13 mouse cellular contexts compared by ENCODE assay signal in the genomic region with DNA sequence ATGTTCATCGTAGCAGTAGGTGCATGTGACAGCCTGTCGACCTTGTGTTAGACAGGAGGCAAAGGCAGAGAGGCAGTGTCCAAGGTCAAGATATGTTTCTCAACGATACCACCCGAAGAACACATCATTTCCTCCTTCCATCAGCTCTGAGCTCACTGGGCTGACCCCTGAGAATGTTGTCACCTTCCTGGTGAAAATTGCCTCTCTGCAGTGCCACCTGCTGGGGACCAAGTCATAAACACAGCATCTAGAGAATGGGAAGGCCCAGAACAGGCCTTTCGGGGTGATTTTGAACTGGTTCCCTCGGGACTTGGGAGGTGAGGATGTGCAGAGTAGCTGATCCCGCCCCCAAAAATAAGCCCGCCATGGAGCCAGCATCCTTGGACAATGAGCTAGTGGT. TPM values are rescaled to one million over a fixed set of nuclear protein-coding genes. Genes with fewer than 3 reads are reported as not detected.
A peak's percentile ranks its signal among the peaks of the same experiment; 100 is the strongest.
DNase-seq lines count a peak whose midpoint lies in the region; TF ChIP-seq lines count a peak whose summit lies in the region.
"Had no signal": no experiment of that assay in that cellular context is flagged by ENCODE, and none has a peak within 500 bp of the region (broad histone marks: within the 10 kb centered on the region; RNA-seq: fewer than 3 reads in every experiment).

No protein-coding gene starts in this region.

- H3K4me1 ChIP-seq in liver, adult 2 months (ENCODE audit: control insufficient read depth, insufficient read depth, low read length) = no peaks in the 10 kb centered on the region
- H3K4me1 ChIP-seq: kidney, embryonic 15.5 days; limb, embryonic 15.5 days had no signal

- peak; percentile 11 for DNase-seq in embryo, embryonic 10.5 days (ENCODE audit: low spot score)
- DNase-seq in embryo, embryonic 10 days (ENCODE audit: low spot score) = no peak
- no peak for DNase-seq in liver, adult 2 months (ENCODE audit: extremely low read depth, low read depth, low spot score)
- DNase-seq in liver (no peak), A20 (ENCODE audit: low read depth, low spot score) (peak; percentile 44)
- DNase-seq in brain, adult 2 months (ENCODE audit: low read depth, low spot score) = peak; percentile 42
- no peak for DNase-seq in natural killer cell, adult 2 months (ENCODE audit: low spot score in 2 of 2)
- DNase-seq in T-cell, adult 2 months (ENCODE audit: low spot score) = no peak
- DNase-seq: adrenal gland, postnatal 10 days; heart, postnatal 10 days; right cerebral cortex, adult 18-20 months had no signal

- no peak overlapping the region for H3K9ac ChIP-seq in liver, adult 2 months (ENCODE audit: low read depth, low read length)
- H3K9ac ChIP-seq: kidney, embryonic 15.5 days; limb, embryonic 15.5 days had no signal

- H3K79me2 ChIP-seq in liver, adult 2 months (ENCODE audit: control insufficient read depth, insufficient read depth, low read length) = no peaks in the 10 kb centered on the region

- no peak overlapping the region for H3K27ac ChIP-seq in liver, adult 2 months (replicated peaks; ENCODE audit: insufficient read depth, low read depth, low read length)
- H3K27ac ChIP-seq: kidney, embryonic 15.5 days; limb, embryonic 15.5 days had no signal

- TF ChIP-seq POLR2A in liver, adult 2 months (IDR thresholded peaks at IDR 0.05; ENCODE audit: extremely low read depth, insufficient read depth, low read length) = no peak

- 82% methylated on average over 8 of the region's 8 CpGs for WGBS in liver, adult 2 months

- no peaks in the 10 kb centered on the region for H3K27me3 ChIP-seq in liver, adult 2 months (ENCODE audit: control insufficient read depth, insufficient read depth, low read length)
- H3K27me3 ChIP-seq: kidney, embryonic 15.5 days; limb, embryonic 15.5 days had no signal

- H3K36me3 ChIP-seq in liver, adult 2 months (ENCODE audit: control insufficient read depth, insufficient read depth, low read length) = no peaks in the 10 kb centered on the region
- H3K36me3 ChIP-seq: kidney, embryonic 15.5 days; limb, embryonic 15.5 days had no signal

- TF ChIP-seq CTCF in liver, adult 2 months (IDR thresholded peaks at IDR 0.05; ENCODE audit: low read depth, low read length) = peak; percentile 32; the same call in 1 of the 2 replicates

- H3K4me3 ChIP-seq in liver, adult 2 months (ENCODE audit: insufficient read depth, low read depth, low read length) = no peak overlapping the region
- H3K4me3 ChIP-seq: kidney, embryonic 15.5 days; limb, embryonic 15.5 days had no signal

RNA-seq across cellular contexts. Expression of a gene that starts 48.4 kb away (rescaled TPM):
- total RNA-seq in liver, adult 2 months (2014; rRNA removed) = 35.4 and 38.2 TPM in 2 replicates
- polyA plus RNA-seq in liver, adult 2 months (2012; rRNA removed) = 9.7 and 14.4 TPM in 2 replicates
- total RNA-seq: heart, postnatal 10 days had no signal

RNA-seq across cellular contexts. Expression of a gene that starts 49.0 kb away (rescaled TPM):
- total RNA-seq in liver, adult 2 months (2014; rRNA removed) = 46.7 and 51.9 TPM in 2 replicates
- 22.4 and 26.8 TPM in 2 replicates for polyA plus RNA-seq in liver, adult 2 months (2012; rRNA removed)

Comparison
In these comparisons a context has a peak if more than half of its experiments do, and no peak if none do; other contexts are left out.
1. DNase-seq: peak in embryo, embryonic 10.5 days (single experiment), A20 (single experiment) and brain, adult 2 months (single experiment); none in embryo, embryonic 10 days (single experiment), liver, adult 2 months (single experiment), liver (single experiment), natural killer cell, adult 2 months (0 of 2) and T-cell, adult 2 months (single experiment).